30 mouse cellular contexts compared by ENCODE assay signal in genomic region chr14:36975019-36975418, GRCm38 (mm10).
"Had no signal": no experiment of that assay in that cellular context is flagged by ENCODE, and none has a peak within 500 bp of the region (broad histone marks: within the 10 kb centered on the region; RNA-seq: fewer than 3 reads in every experiment).

No protein-coding gene starts in this region.

- H3K4me3 ChIP-seq: left cerebral cortex, adult 2 months; limb, embryonic 10.5 days; limb, embryonic 12.5 days; limb, embryonic 13.5 days; limb, embryonic 15.5 days; liver, embryonic 12.5 days; liver, embryonic 13.5 days; liver, embryonic 15.5 days; lung, embryonic 15.5 days; megakaryocyte, embryonic 14.5 days; midbrain, embryonic 10.5 days; midbrain, embryonic 12.5 days; midbrain, embryonic 13.5 days; midbrain, embryonic 15.5 days; myocyte; neural tube, embryonic 12.5 days had no signal

- H3K27me3 ChIP-seq: limb, embryonic 12.5 days; limb, embryonic 13.5 days; limb, embryonic 15.5 days; liver, embryonic 12.5 days; liver, embryonic 13.5 days; liver, embryonic 15.5 days; lung, embryonic 15.5 days; megakaryocyte, embryonic 14.5 days; midbrain, embryonic 12.5 days; midbrain, embryonic 13.5 days; midbrain, embryonic 15.5 days; neural tube, embryonic 12.5 days had no signal

- H3K9me3 ChIP-seq: limb, embryonic 10.5 days; limb, embryonic 12.5 days; limb, embryonic 13.5 days; limb, embryonic 15.5 days; liver, embryonic 12.5 days; liver, embryonic 13.5 days; liver, embryonic 15.5 days; lung, embryonic 15.5 days; megakaryocyte, embryonic 14.5 days; midbrain, embryonic 10.5 days; midbrain, embryonic 12.5 days; midbrain, embryonic 13.5 days; midbrain, embryonic 15.5 days; neural tube, embryonic 12.5 days had no signal

- H3K9ac ChIP-seq: limb, embryonic 12.5 days; limb, embryonic 13.5 days; limb, embryonic 15.5 days; liver, embryonic 12.5 days; liver, embryonic 13.5 days; liver, embryonic 14.5 days; liver, embryonic 15.5 days; liver, postnatal 0 days; lung, embryonic 14.5 days; lung, embryonic 15.5 days; midbrain, embryonic 12.5 days; midbrain, embryonic 13.5 days; midbrain, embryonic 15.5 days; neural tube, embryonic 12.5 days had no signal

- H3K36me3 ChIP-seq: limb, embryonic 10.5 days; limb, embryonic 12.5 days; limb, embryonic 13.5 days; limb, embryonic 15.5 days; liver, embryonic 12.5 days; liver, embryonic 13.5 days; liver, embryonic 15.5 days; lung, embryonic 15.5 days; midbrain, embryonic 10.5 days; midbrain, embryonic 12.5 days; midbrain, embryonic 13.5 days; midbrain, embryonic 15.5 days; neural tube, embryonic 12.5 days had no signal

- H3K4me1 ChIP-seq: limb, embryonic 10.5 days; limb, embryonic 12.5 days; limb, embryonic 13.5 days; limb, embryonic 15.5 days; liver, embryonic 12.5 days; liver, embryonic 15.5 days; lung, embryonic 15.5 days; midbrain, embryonic 10.5 days; midbrain, embryonic 12.5 days; midbrain, embryonic 13.5 days; midbrain, embryonic 15.5 days; neural tube, embryonic 12.5 days had no signal

- ATAC-seq: liver, embryonic 12.5 days; liver, postnatal 0 days; midbrain, embryonic 13.5 days; midbrain, embryonic 15.5 days; midbrain, embryonic 16.5 days had no signal

- DNase-seq: layer of hippocampus, postnatal 36 days; left cerebral cortex, postnatal 4 days; liver; liver, embryonic 13.5 days; liver, postnatal 0 days; lung, embryonic 14.5 days; lung, postnatal 10 days; lung, postnatal 14 days; lung, postnatal 4 days; midbrain, embryonic 14.5 days had no signal

- H3K27ac ChIP-seq: left cerebral cortex, adult 2 months; limb, embryonic 10.5 days; limb, embryonic 12.5 days; limb, embryonic 13.5 days; limb, embryonic 15.5 days; liver, embryonic 12.5 days; liver, embryonic 13.5 days; liver, embryonic 14.5 days; liver, embryonic 15.5 days; lung, embryonic 15.5 days; macrophage; midbrain, embryonic 10.5 days; midbrain, embryonic 12.5 days; midbrain, embryonic 13.5 days; midbrain, embryonic 15.5 days; neural tube, embryonic 12.5 days had no signal

- H3K4me2 ChIP-seq: limb, embryonic 12.5 days; limb, embryonic 13.5 days; limb, embryonic 15.5 days; liver, embryonic 11.5 days; liver, embryonic 12.5 days; liver, embryonic 13.5 days; liver, embryonic 15.5 days; lung, embryonic 14.5 days; lung, embryonic 15.5 days; midbrain, embryonic 11.5 days; midbrain, embryonic 12.5 days; midbrain, embryonic 13.5 days; midbrain, embryonic 15.5 days; neural tube, embryonic 12.5 days had no signal
